ENCODE assay signal across 10 mouse cellular contexts in genomic region chr5:45521601-45522000, GRCm38 (mm10). TPM values are rescaled to one million over a fixed set of nuclear protein-coding genes. Genes with fewer than 3 reads are reported as not detected.
DNase-seq lines count a peak whose midpoint lies in the region; ATAC-seq lines count a peak whose summit lies in the region.
"Had no signal": no experiment of that assay in that cellular context is flagged by ENCODE, and none has a peak within 500 bp of the region (broad histone marks: within the 10 kb centered on the region; RNA-seq: fewer than 3 reads in every experiment).

No protein-coding gene starts in this region.

- WGBS in lung, embryonic 15.5 days = 89% methylated on average over 6 of the region's 6 CpGs
- 86% methylated on average over 6 of the region's 6 CpGs for whole genome bisulfite sequencing in forebrain, embryonic 14.5 days
- WGBS in limb, embryonic 15.5 days = 86% methylated on average over 6 of the region's 6 CpGs
- 86% methylated on average over 6 of the region's 6 CpGs for WGBS in stomach, embryonic 16.5 days

- no peaks in the 10 kb centered on the region for H3K27me3 ChIP-seq in lung, embryonic 15.5 days
- no peaks in the 10 kb centered on the region for H3K27me3 ChIP-seq in forebrain, embryonic 14.5 days (replicated peaks; ENCODE audit: control insufficient read depth, insufficient read depth, low read length)
- no peaks in the 10 kb centered on the region for H3K27me3 ChIP-seq in limb, embryonic 15.5 days
- H3K27me3 ChIP-seq in stomach, embryonic 16.5 days (ENCODE audit: control insufficient read depth, insufficient read depth, low read length) = no peaks in the 10 kb centered on the region

- DNase-seq in lung, adult 18-20 months = no peak
- DNase-seq in forebrain, embryonic 14.5 days (ENCODE audit: low spot score) = no peak
- DNase-seq in cerebellum, adult 9-10 months = no peak
- DNase-seq in adrenal gland, postnatal 4 days (ENCODE audit: low spot score in 2 of 2) = no peak
- no peak for DNase-seq in layer of hippocampus, adult 8-10 months (ENCODE audit: low spot score in 2 of 2)
- DNase-seq: cerebellum, postnatal 14 days; kidney, postnatal 25 days had no signal

- 0 out of 2 replicates have a peak overlapping the region, but pooled peaks have one; percentile 95 for H3K4me3 ChIP-seq in lung, embryonic 15.5 days
- no peak overlapping the region for H3K4me3 ChIP-seq in forebrain, embryonic 14.5 days (ENCODE audit: low read depth, low read length)
- H3K4me3 ChIP-seq in limb, embryonic 15.5 days = peak overlapping the region; percentile 82; the same call in 1 of the 2 replicates
- H3K4me3 ChIP-seq in stomach, embryonic 16.5 days (replicated peaks; ENCODE audit: low read length) = peak overlapping the region; percentile 89; the same call in 1 of the 2 replicates

- no peak for ATAC-seq in lung, embryonic 15.5 days (ENCODE audit: borderline replicate concordance, extremely low read depth, low FRiP score, low TSS enrichment)
- ATAC-seq in forebrain, embryonic 14.5 days = no peak
- ATAC-seq in limb, embryonic 15.5 days (ENCODE audit: insufficient number of reproducible peaks, low FRiP score, low TSS enrichment, low read depth) = no peak
- ATAC-seq in stomach, embryonic 16.5 days (ENCODE audit: insufficient read depth, low FRiP score) = no peak

- peak overlapping the region; percentile 81 for H3K4me2 ChIP-seq in lung, embryonic 15.5 days
- H3K4me2 ChIP-seq in forebrain, embryonic 14.5 days (ENCODE audit: low read length) = peak overlapping the region; percentile 73
- H3K4me2 ChIP-seq in limb, embryonic 15.5 days = peak overlapping the region; percentile 73; the same call in 1 of the 2 replicates
- H3K4me2 ChIP-seq in stomach, embryonic 16.5 days (ENCODE audit: low read depth, low read length) = peak overlapping the region; percentile 99

- no peak overlapping the region for H3K9ac ChIP-seq in lung, embryonic 15.5 days
- no peak overlapping the region for H3K9ac ChIP-seq in forebrain, embryonic 14.5 days (ENCODE audit: low read length)
- no peak overlapping the region for H3K9ac ChIP-seq in limb, embryonic 15.5 days
- no peak overlapping the region for H3K9ac ChIP-seq in stomach, embryonic 16.5 days (ENCODE audit: low read length)

- H3K36me3 ChIP-seq in lung, embryonic 15.5 days = peaks cover 32% of the 10 kb centered on the region
- peaks cover 27% of the 10 kb centered on the region for H3K36me3 ChIP-seq in forebrain, embryonic 14.5 days (ENCODE audit: control insufficient read depth, insufficient read depth, low read length)
- H3K36me3 ChIP-seq in limb, embryonic 15.5 days = peaks cover 26% of the 10 kb centered on the region
- peaks cover 11% of the 10 kb centered on the region for H3K36me3 ChIP-seq in stomach, embryonic 16.5 days (ENCODE audit: control insufficient read depth, insufficient read depth, low read length)

- H3K4me1 ChIP-seq in lung, embryonic 15.5 days = peaks cover 17% of the 10 kb centered on the region
- peaks cover 8% of the 10 kb centered on the region; the same call in 1 of the 2 replicates for H3K4me1 ChIP-seq in forebrain, embryonic 14.5 days (ENCODE audit: control insufficient read depth, insufficient read depth, low read length)
- peaks cover 17% of the 10 kb centered on the region for H3K4me1 ChIP-seq in limb, embryonic 15.5 days
- peaks cover 15% of the 10 kb centered on the region for H3K4me1 ChIP-seq in stomach, embryonic 16.5 days (ENCODE audit: control insufficient read depth, insufficient read depth, low read length)

- H3K9me3 ChIP-seq in lung, embryonic 15.5 days = no peaks in the 10 kb centered on the region
- H3K9me3 ChIP-seq in forebrain, embryonic 14.5 days (replicated peaks; ENCODE audit: control insufficient read depth, low read length) = no peaks in the 10 kb centered on the region
- H3K9me3 ChIP-seq in limb, embryonic 15.5 days = no peaks in the 10 kb centered on the region
- H3K9me3 ChIP-seq in stomach, embryonic 16.5 days (replicated peaks; ENCODE audit: control insufficient read depth, low read length) = no peaks in the 10 kb centered on the region

- no peak overlapping the region for H3K27ac ChIP-seq in lung, embryonic 15.5 days
- H3K27ac ChIP-seq in forebrain, embryonic 14.5 days (ENCODE audit: low read depth, low read length) = no peak overlapping the region
- no peak overlapping the region for H3K27ac ChIP-seq in limb, embryonic 15.5 days
- H3K27ac ChIP-seq in stomach, embryonic 16.5 days (ENCODE audit: low read length) = no peak overlapping the region

RNA-seq across cellular contexts. Expression of gene Med28, which starts 1.6 kb away (rescaled TPM):
- 226 and 241 TPM in 2 replicates for polyA plus RNA-seq in lung, embryonic 15.5 days (2015; fragmentation: Nextera tagmentation; extraction: Ambion mirVana)
- 342 and 363 TPM in 2 replicates for polyA plus RNA-seq in forebrain, embryonic 14.5 days (2014; fragmentation: Nextera tagmentation; extraction: Ambion mirVana)
- polyA plus RNA-seq in limb, embryonic 15.5 days (2015; fragmentation: Nextera tagmentation; extraction: Ambion mirVana) = 219 and 225 TPM in 2 replicates
- 186 and 194 TPM in 2 replicates for polyA plus RNA-seq in stomach, embryonic 16.5 days (2015; fragmentation: Nextera tagmentation; extraction: Ambion mirVana)
- total RNA-seq in adrenal gland, postnatal 4 days (2021) = 10 to 100 TPM; 89.3 to 94.4 TPM
- 100 to 1,000 TPM in 3 of 4 experiments, 10 to 100 TPM in 1; 88.0 to 105 (median 102) TPM for total RNA-seq in layer of hippocampus, adult 8-10 months (2022)

RNA-seq across cellular contexts. Expression of gene Lap3, which starts 28.4 kb away (rescaled TPM):
- polyA plus RNA-seq in lung, embryonic 15.5 days (2015; fragmentation: Nextera tagmentation; extraction: Ambion mirVana) = 94.9 and 100 TPM in 2 replicates
- polyA plus RNA-seq in forebrain, embryonic 14.5 days (2014; fragmentation: Nextera tagmentation; extraction: Ambion mirVana) = 43.6 and 44.6 TPM in 2 replicates
- 59.8 and 66.2 TPM in 2 replicates for polyA plus RNA-seq in limb, embryonic 15.5 days (2015; fragmentation: Nextera tagmentation; extraction: Ambion mirVana)
- 86.7 and 88.2 TPM in 2 replicates for polyA plus RNA-seq in stomach, embryonic 16.5 days (2015; fragmentation: Nextera tagmentation; extraction: Ambion mirVana)
- 10 to 100 TPM; 84.4 to 84.7 TPM for total RNA-seq in adrenal gland, postnatal 4 days (2021)
- total RNA-seq in layer of hippocampus, adult 8-10 months (2022) = 10 to 100 TPM; 62.0 to 95.0 (median 71.4) TPM
